Mouse (Mus musculus): ENCODE measurements around the gene Hmg20a.

The Hmg20a gene

GRCm38 (mm10) chr9:56499324-56500067, 81.1 kb downstream of the Hmg20a start:
- DNase-seq, result no peak

- no peak for DNase-seq
These were observed 82.6 kb downstream of the Hmg20a start for GRCm38 (mm10) chr9:56500893-56501590.

- DNase-seq, result no peak
These were observed 83.5 kb downstream of the Hmg20a start for GRCm38 (mm10) chr9:56501721-56502542.

GRCm38 (mm10) chr9:56502543-56502971, 84.1 kb downstream of the Hmg20a start:
- DNase-seq, result no peak

- DNase-seq, result no peak
These were observed 85.5 kb downstream of the Hmg20a start for GRCm38 (mm10) chr9:56503621-56504500.

GRCm38 (mm10) chr9:56504511-56504910, 86.1 kb downstream of the Hmg20a start:
- DNase-seq, result no peak

- DNase-seq, result peak in 1 of 2 experiments; percentile 9
These were observed 86.8 kb downstream of the Hmg20a start for GRCm38 (mm10) chr9:56505083-56505792.

GRCm38 (mm10) chr9:56505793-56506755, 87.7 kb downstream of the Hmg20a start:
- peak; percentile 69 to 88 for DNase-seq

- no peak for DNase-seq
These were observed 88.7 kb downstream of the Hmg20a start for GRCm38 (mm10) chr9:56506931-56507681.

- DNase-seq, result no peak
These were observed 89.3 kb downstream of the Hmg20a start for GRCm38 (mm10) chr9:56507682-56508061.

GRCm38 (mm10) chr9:56508835-56509451, 90.5 kb downstream of the Hmg20a start:
- DNase-seq, result no peak

- no peak for DNase-seq
These were observed 91.9 kb downstream of the Hmg20a start for GRCm38 (mm10) chr9:56510281-56510680.

GRCm38 (mm10) chr9:56512486-56512885, 94.1 kb downstream of the Hmg20a start:
- DNase-seq, result no peak

GRCm38 (mm10) chr9:56515110-56515509, 96.7 kb downstream of the Hmg20a start:
- DNase-seq, result no peak

- no peak for DNase-seq
These were observed 97.8 kb downstream of the Hmg20a start for GRCm38 (mm10) chr9:56516219-56516618.

GRCm38 (mm10) chr9:56516692-56517263, 98.4 kb downstream of the Hmg20a start:
- no peak for DNase-seq

- DNase-seq, result no peak
These were observed 103.9 kb downstream of the Hmg20a start for GRCm38 (mm10) chr9:56522281-56522680.

- DNase-seq, result no peak
These were observed 109.5 kb downstream of the Hmg20a start for GRCm38 (mm10) chr9:56527951-56528350.

- DNase-seq, result no peak
These were observed 113.6 kb downstream of the Hmg20a start for GRCm38 (mm10) chr9:56531991-56532390.
